Mouse (Mus musculus): ENCODE measurements around the gene Znrf1.
"Not testable (repeated sequence)": the region's sequence is repeated elsewhere in the genome, so short reads cannot be mapped to it uniquely, and the experiment has no call there.

The Znrf1 gene

GRCm38 (mm10) chr8:111627923-111628322, 92.0 kb downstream of the Znrf1 start:
- in situ Hi-C loops (cut with MboI, MseI) = loop anchor here (5.0 kb wide), 1 partner anchor 96 kb away; no protein-coding TSS in a partner anchor

GRCm38 (mm10) chr8:111628401-111628800, 92.5 kb downstream of the Znrf1 start:
- in situ Hi-C loops (cut with MboI, MseI) = loop anchor here (5.0 kb wide), 1 partner anchor 96 kb away; no protein-coding TSS in a partner anchor

- in situ Hi-C loops (cut with MboI, MseI) = loop anchor here (5.0 kb wide), 1 partner anchor 97 kb away; no protein-coding TSS in a partner anchor
These were observed 93.1 kb downstream of the Znrf1 start for GRCm38 (mm10) chr8:111628894-111629501.

- in situ Hi-C loops (cut with MboI, MseI) = no loop called here
These were observed 94.2 kb downstream of the Znrf1 start, which contains the start of gene Ldhd for GRCm38 (mm10) chr8:111630105-111630521. Ldhd (minus strand) TSS chr8:111630374.

- in situ Hi-C loops (cut with MboI, MseI) = no loop called here
These were observed 95.7 kb downstream of the Znrf1 start for GRCm38 (mm10) chr8:111631589-111631988.

GRCm38 (mm10) chr8:111632976-111633375, 97.1 kb downstream of the Znrf1 start:
- in situ Hi-C loops (cut with MboI, MseI) = no loop called here

- in situ Hi-C loops (cut with MboI, MseI) = no loop called here
These were observed 102.2 kb downstream of the Znrf1 start for GRCm38 (mm10) chr8:111638086-111638485.

GRCm38 (mm10) chr8:111641064-111641463, 105.2 kb downstream of the Znrf1 start:
- in situ Hi-C loops (cut with MboI, MseI) = no loop called here

GRCm38 (mm10) chr8:111642496-111642895, 106.6 kb downstream of the Znrf1 start:
- in situ Hi-C loops (cut with MboI, MseI) = no loop called here

GRCm38 (mm10) chr8:111642939-111643263, 107.0 kb downstream of the Znrf1 start:
- in situ Hi-C loops (cut with MboI, MseI) = no loop called here

GRCm38 (mm10) chr8:111643264-111644141, 107.6 kb downstream of the Znrf1 start, which contains the start of gene Zfp1:
Zfp1 (plus strand) TSS chr8:111643401.
- in situ Hi-C loops (cut with MboI, MseI) = no loop called here

GRCm38 (mm10) chr8:111644286-111645051, 108.6 kb downstream of the Znrf1 start:
- in situ Hi-C loops (cut with MboI, MseI) = not testable (repeated sequence)

GRCm38 (mm10) chr8:111645715-111646114, 109.8 kb downstream of the Znrf1 start:
- in situ Hi-C loops (cut with MboI, MseI) = no loop called here

GRCm38 (mm10) chr8:111648834-111649233, 112.9 kb downstream of the Znrf1 start:
- in situ Hi-C loops (cut with MboI, MseI) = no loop called here

GRCm38 (mm10) chr8:111650651-111651050, 114.8 kb downstream of the Znrf1 start:
- in situ Hi-C loops (cut with MboI, MseI) = no loop called here

- in situ Hi-C loops (cut with MboI, MseI) = no loop called here
These were observed 117.6 kb downstream of the Znrf1 start for GRCm38 (mm10) chr8:111653524-111653923.

- in situ Hi-C loops (cut with MboI, MseI) = no loop called here
These were observed 121.5 kb downstream of the Znrf1 start for GRCm38 (mm10) chr8:111657312-111657854.

- in situ Hi-C loops (cut with MboI, MseI) = no loop called here
These were observed 123.0 kb downstream of the Znrf1 start for GRCm38 (mm10) chr8:111658819-111659423.

- in situ Hi-C loops (cut with MboI, MseI) = no loop called here
These were observed 126.6 kb downstream of the Znrf1 start for GRCm38 (mm10) chr8:111662473-111662872.

GRCm38 (mm10) chr8:111666751-111667150, 130.9 kb downstream of the Znrf1 start:
- in situ Hi-C loops (cut with MboI, MseI) = no loop called here

All from T-helper 1 cell (primary cell).